Mouse (Mus musculus) cortical plate, adult 2 months (tissue): ENCODE measurements at regions not wholly inside any gene's neighbourhood (a gene's known extent, or its start where the extent isn't known, plus 50 kb on each side); places are given as distances from the start of the nearest gene placed in this dataset.

ENCODE experiments used
- H3K27ac ChIP-seq: fragments of 200-500 bp; 2 replicates; pipeline ENCODE4 v1.5.1; 2012; ENCODE audit warnings: low read length, control low read depth, inconsistent platforms; ENCODE audit not compliant: insufficient read depth
- H3K4me1 ChIP-seq: fragments of 200-500 bp; 2 replicates; pipeline ENCODE4 v1.6.1; 2011; ENCODE audit warnings: low read length; ENCODE audit not compliant: control insufficient read depth, insufficient read depth
- H3K4me3 ChIP-seq: fragments of 200-500 bp; 2 replicates; pipeline ENCODE4 v1.5.1; 2011; ENCODE audit warnings: mild to moderate bottlenecking, low read length, control low read depth; ENCODE audit not compliant: insufficient read depth
- CTCF ChIP-seq: fragments of 200-500 bp; IDR thresholded peaks from 2 replicates; pipeline ENCODE4 v1.5.1; 2011; ENCODE audit warnings: mild to moderate bottlenecking, control low read depth, low read length; ENCODE audit not compliant: insufficient read depth; ENCODE audit errors: extremely low read depth
- POLR2A ChIP-seq: fragments of 200-500 bp; IDR thresholded peaks from 2 replicates; pipeline ENCODE4 v1.6.1; 2011; ENCODE audit warnings: mild to moderate bottlenecking, low read length, control low read depth; ENCODE audit not compliant: insufficient read depth; ENCODE audit errors: extremely low read depth

DNA sequence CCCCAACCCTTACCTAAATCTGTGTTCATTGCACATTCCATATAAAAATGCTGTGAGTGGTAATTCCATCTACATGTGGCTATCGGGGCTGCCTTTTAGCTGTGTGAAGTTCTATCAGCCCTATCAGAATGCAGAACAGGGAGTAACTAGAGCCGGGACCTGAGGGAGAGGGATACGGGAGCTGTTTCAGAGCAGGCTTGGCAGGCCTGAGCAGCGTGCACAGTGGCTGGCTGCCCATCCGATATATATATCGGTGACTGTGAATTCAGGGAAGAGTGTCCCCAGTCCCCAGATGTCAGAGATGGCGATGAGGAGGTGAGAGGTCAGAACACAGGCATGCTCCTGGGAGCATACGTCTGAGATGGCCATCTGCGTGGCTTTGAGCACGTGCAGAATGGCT is 79.0 kb downstream of the Arl4c start:
- no peak overlapping the region for H3K27ac ChIP-seq
- H3K4me1 ChIP-seq = no peaks in the 10 kb centered on the region
- TF ChIP-seq CTCF (no peak), POLR2A (no peak)
- no peak overlapping the region for H3K4me3 ChIP-seq

DNA sequence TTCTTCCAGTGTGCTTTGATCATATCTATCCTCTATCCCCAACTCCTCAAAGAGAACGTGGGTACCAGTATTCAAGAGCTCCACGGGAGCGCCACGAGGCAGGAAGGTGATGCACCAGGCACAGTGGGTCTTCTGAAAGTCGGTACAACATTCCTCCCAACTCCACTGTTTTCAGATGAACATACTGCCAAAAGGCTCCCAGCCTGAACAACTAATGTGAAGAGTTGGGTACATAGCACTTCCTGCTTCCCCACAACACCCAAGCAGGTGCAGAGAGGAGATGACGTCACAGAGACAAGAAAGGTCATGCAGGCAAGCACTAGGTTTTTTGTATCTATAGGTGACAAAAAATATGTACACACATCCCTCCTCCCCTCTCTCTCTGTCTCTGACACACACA is 79.7 kb downstream of the Arl4c start:
- TF ChIP-seq POLR2A (no peak), CTCF (no peak)

DNA sequence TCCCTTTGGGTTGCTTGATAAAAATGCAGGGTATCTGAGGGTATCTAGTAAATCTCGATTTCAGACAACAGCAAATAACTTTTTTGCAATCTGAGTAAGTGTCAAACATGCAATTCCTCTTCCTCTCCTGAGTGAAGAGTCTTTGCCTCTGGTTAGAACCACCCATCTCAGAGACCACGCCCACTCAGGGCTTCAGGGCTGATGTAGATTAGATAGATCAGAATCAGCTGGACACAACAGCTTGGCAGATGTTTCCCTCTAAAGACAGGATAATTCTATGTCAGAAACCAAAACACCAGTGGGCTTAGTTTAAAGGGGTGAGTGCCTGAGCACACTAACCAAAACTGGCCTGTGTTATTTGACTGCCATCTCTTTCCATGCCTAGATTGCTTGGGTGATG is 80.8 kb downstream of the Arl4c start:
- Histone ChIP-seq H3K4me3 (no peak overlapping the region), H3K27ac (no peak overlapping the region), H3K4me1 (no peaks in the 10 kb centered on the region)
- TF ChIP-seq CTCF = no peak
- TF ChIP-seq POLR2A = no peak

More for the DNA sequence above, 79.7 kb downstream of the Arl4c start:
- H3K4me1 ChIP-seq = no peaks in the 10 kb centered on the region
- no peak overlapping the region for H3K27ac ChIP-seq
- no peak overlapping the region for H3K4me3 ChIP-seq

DNA sequence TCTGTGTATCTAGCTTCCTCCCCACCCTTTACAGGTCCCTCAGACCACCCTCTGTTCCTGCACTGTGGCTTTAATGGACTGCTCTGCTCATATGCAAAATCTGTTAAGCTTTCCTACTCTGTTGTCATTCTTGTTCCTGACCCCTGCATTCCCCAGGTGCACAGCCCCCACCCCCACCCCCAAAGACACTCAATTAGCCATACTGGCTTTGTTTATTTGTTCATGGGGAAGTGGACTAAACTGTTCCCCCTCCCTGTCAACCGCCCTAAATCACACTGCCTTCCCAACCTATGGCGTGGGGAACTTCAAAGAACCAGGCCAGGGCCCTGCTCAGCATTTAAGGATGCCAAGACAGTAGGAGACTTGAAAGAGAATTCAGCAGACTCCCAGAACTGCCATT is 89.0 kb downstream of the Arl4c start:
- Histone ChIP-seq H3K4me1 (no peaks in the 10 kb centered on the region), H3K27ac (no peak overlapping the region), H3K4me3 (no peak overlapping the region)
- no peak for TF ChIP-seq POLR2A

DNA sequence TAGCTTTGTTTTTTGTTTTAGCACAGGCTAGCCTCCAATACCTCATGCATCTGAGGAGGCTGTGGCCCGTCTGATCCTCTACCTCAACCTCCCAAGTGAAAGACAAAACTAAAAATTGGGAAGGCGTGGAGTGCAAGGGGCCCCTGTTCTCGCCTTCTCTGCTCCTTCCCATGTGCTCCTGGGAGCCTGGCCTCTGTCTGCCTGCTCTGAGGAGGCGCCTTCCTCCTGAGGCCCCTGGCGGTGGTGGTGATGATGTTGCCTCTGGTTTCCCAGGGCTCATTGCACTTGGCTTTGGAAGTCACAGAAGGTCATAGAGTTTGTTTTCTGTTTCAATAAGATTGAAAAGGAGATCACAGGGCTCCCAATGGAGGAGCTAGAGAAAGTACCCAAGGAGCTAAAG is 90.8 kb downstream of the Arl4c start:
- Histone ChIP-seq H3K4me1 (no peaks in the 10 kb centered on the region), H3K4me3 (no peak overlapping the region), H3K27ac (no peak overlapping the region)
- TF ChIP-seq POLR2A (no peak), CTCF (no peak)

DNA sequence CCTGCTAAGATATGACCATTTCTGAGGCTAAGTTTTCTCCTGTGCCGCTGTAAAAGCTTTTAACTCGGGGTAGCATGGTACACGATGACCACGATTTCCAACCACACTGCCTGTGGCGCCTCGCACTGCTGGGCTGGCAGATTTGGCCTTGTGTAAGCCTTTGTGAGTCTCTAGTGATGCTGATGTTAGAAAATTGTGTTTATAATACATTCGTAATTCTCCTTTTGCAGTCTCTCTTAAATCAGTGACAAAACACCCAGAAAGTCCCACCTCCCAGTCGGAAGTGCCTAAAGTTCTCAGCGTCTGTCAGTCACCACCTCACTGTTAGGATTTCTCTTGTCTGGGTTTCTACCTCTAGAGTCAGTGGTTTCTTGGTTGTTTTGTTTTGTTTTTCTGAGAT is 91.2 kb downstream of the Arl4c start:
- H3K4me3 ChIP-seq = no peak overlapping the region
- no peaks in the 10 kb centered on the region for H3K4me1 ChIP-seq
- TF ChIP-seq POLR2A = no peak
- no peak for TF ChIP-seq CTCF
- no peak overlapping the region for H3K27ac ChIP-seq

DNA sequence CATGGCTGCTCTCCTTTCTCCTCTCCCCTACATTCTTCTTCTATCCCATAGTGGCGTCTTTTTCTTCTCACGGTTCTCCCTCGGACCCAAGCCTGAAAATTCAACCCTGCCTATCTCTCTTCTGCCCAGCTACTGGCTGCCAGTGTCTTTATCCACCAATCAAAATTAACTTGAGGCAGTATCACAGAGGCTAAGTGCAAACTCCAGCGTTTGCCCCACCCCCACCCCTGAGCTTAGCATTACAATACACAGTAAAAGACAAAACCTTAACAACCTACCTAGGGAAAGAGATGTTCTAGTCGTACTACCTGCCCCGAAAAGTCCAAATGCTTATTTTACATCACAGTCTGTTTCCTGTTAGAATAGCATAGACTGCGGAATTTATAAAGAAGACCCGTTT is 93.2 kb downstream of the Arl4c start:
- no peak for TF ChIP-seq CTCF
- no peak for TF ChIP-seq POLR2A

DNA sequence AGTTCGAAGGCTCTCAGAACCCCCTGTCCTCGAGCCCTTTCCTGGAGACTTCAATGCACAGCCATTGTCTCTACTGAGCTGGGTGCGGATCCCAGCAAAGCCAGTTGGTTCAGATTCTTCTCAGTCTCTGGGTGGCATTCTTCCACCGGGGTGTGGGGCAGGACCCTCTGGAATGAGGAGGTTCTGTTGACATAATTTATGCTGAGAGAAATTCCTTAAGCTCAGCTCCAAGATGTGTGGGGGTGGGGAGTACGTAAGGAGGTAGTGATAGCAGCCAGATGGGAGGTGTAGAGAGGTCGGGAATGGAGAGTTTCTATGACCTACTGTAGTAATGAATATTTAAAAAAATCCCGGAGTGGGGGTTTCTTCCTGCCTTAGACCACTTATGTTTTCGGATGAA is 93.8 kb downstream of the Arl4c start:
- Histone ChIP-seq H3K4me1 (no peaks in the 10 kb centered on the region), H3K27ac (no peak overlapping the region), H3K4me3 (no peak overlapping the region)
- TF ChIP-seq POLR2A (no peak), CTCF (no peak)

More for the DNA sequence above, 93.2 kb downstream of the Arl4c start:
- H3K4me1 ChIP-seq = no peaks in the 10 kb centered on the region
- no peak overlapping the region for H3K4me3 ChIP-seq
- H3K27ac ChIP-seq = no peak overlapping the region

DNA sequence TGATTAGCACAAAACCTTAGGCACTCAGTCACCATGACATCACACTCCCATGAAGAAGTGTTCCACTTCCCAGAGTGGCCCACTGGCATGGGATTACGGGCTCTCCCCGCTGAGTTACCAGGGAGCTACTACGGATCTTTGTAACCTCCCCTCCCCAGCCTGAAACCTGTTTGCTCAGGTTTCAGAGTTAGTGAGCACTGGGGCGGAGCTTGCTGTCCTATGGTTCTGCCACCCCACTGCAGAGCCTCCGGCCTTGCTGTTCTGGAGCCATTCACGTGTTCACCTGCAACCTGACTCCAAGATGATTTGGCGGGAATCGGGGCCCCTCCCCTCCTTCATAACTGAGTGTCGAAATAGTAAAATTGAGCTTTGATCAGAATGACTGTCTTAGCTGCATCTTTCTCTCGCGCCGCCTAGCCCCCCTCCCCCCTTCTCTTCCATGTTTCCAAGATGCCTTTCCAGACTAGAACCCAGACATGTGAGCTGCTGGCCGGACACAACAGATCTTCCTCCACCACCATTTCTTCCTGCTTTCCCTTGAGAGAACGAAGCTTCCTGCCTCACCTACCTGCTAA is 95.8 kb upstream of the Glrp1 start:
- Histone ChIP-seq H3K4me1 (no peaks in the 10 kb centered on the region), H3K27ac (no peak overlapping the region), H3K4me3 (no peak overlapping the region)
- no peak for TF ChIP-seq CTCF
- TF ChIP-seq POLR2A = no peak

DNA sequence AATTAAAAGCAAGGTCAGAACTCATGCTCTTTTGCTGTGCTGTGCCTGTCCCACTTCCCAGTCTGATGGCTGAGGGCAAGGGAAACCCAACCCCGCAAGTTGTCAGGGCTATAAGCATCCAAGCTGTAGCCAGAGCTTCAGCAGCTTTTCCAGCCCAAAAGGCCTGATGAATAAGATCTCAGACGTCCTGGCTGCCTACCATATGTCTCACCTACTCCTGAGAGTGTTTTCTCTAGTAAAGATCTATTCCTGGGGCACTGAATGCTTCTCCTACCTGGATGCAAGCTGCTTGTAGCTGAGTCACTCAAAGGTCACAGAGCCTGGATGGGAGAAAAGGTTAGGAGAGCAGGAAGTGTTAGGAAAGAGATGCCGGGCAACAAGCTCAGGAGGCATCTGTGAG is 92.4 kb upstream of the Glrp1 start:
- TF ChIP-seq CTCF (no peak), POLR2A (no peak)
- H3K27ac ChIP-seq = no peak overlapping the region
- H3K4me1 ChIP-seq = no peaks in the 10 kb centered on the region
- no peak overlapping the region for H3K4me3 ChIP-seq

DNA sequence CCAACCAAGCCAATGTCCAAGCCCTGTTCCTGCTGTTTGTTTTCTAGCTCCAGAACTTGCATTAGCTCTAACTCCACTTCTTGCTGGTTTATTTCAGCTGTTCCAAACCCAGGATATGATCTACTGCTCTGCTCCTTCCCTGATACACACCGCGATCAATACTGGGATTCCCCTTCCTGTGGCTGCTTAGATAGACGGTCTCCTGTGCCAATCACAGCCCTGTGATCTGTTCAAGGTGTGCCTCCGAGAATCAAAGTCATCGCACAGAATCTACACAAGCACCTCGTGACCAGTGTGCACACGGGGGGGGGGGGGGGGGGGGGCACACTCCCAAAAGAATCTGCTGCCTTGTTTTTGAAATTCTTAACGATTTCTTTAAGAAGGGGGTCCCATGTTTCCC is 91.9 kb upstream of the Glrp1 start:
- Histone ChIP-seq H3K4me1 (no peaks in the 10 kb centered on the region), H3K4me3 (no peak overlapping the region), H3K27ac (no peak overlapping the region)
- TF ChIP-seq CTCF (no peak), POLR2A (no peak)
